Mouse (Mus musculus): ENCODE data around the gene Tcerg1l. TPM values are rescaled to one million over a fixed set of nuclear protein-coding genes. Genes with fewer than 3 reads are reported as not detected.

Gene Tcerg1l
- total and polyA plus RNA-seq, 3 experiments = 0.13 to 0.81 (median 0.40) TPM

DNA sequence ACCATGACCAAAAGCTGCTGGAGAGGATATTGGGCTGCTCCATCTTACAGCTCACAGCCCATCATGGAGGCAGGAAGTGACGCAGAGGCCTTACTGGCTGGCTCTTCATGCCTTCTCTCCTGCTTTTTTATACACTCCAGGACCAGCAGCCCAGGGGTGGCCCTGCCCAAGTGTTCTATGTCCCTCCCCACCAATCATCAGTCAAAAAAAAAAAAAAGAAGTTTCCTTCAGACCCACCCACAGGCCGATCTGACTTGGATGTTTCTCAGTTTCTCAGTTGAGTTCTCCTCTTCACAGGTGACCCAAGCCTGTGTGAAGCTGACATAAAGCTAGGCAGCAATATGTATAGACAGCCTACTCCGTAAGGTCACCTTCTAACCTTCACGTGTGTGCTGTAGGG, 19.0 kb downstream of the Tcerg1l start:
- in situ Hi-C loops (cut with MboI; ENCODE audit: low pct_ligation_motif_present, low pct_unique_long_range_greater_than_20kb, low sequenced_read_pairs) (no loop called here), dilution Hi-C loops (cut with MboI; ENCODE audit: extremely low pct_ligation_motif_present, extremely low pct_unique_long_range_greater_than_20kb, low sequenced_read_pairs) (no loop called here)
- TF ChIP-seq SIN3A (IDR thresholded peaks at IDR 0.05; ENCODE audit: low read length) (peak; percentile 50; the same call in 1 of the 2 replicates), MYC (IDR thresholded peaks at IDR 0.05; ENCODE audit: low read depth, low read length) (no peak), USF2 (conservative IDR thresholded peaks at IDR 0.05; ENCODE audit: low read depth, low read length) (no peak), KAT2A (IDR thresholded peaks at IDR 0.05; ENCODE audit: insufficient replicate concordance, low read length) (no peak), UBTF (IDR thresholded peaks at IDR 0.05; ENCODE audit: low read depth, low read length) (no peak), MAX (IDR thresholded peaks at IDR 0.05; ENCODE audit: low read length) (no peak), ELF1 (IDR thresholded peaks at IDR 0.05; ENCODE audit: low read depth, low read length) (0 out of 2 replicates have a peak, but pooled peaks have one; percentile 40), CHD2 (IDR thresholded peaks at IDR 0.05; ENCODE audit: low read length) (no peak), POLR2AphosphoS2 (IDR thresholded peaks at IDR 0.05; ENCODE audit: low read depth, low read length) (no peak), GABPA (IDR thresholded peaks at IDR 0.05; ENCODE audit: insufficient replicate concordance, low read depth, low read length) (no peak), HCFC1 (IDR thresholded peaks at IDR 0.05; ENCODE audit: low read depth, low read length) (peak; percentile 11; the same call in 1 of the 2 replicates), NELFE (IDR thresholded peaks at IDR 0.05; ENCODE audit: low read depth, low read length) (0 out of 2 replicates have a peak, but pooled peaks have one; percentile 17), ZNF384 (IDR thresholded peaks at IDR 0.05; ENCODE audit: low read depth, low read length) (peak; percentile 92), ETS1 (conservative IDR thresholded peaks at IDR 0.05; ENCODE audit: low read depth, low read length) (peak; percentile 12; the same call in 1 of the 2 replicates), POLR2A (IDR thresholded peaks at IDR 0.05; ENCODE audit: low read depth, low read length) (peak; percentile 41), USF1 (IDR thresholded peaks at IDR 0.05; ENCODE audit: low read depth, low read length) (no peak), MAFK (IDR thresholded peaks at IDR 0.05; ENCODE audit: insufficient replicate concordance, low read length) (no peak), TBP (conservative IDR thresholded peaks at IDR 0.05; ENCODE audit: low read depth, low read length) (peak; percentile 49; the same call in 1 of the 2 replicates), E2F4 (IDR thresholded peaks at IDR 0.05; ENCODE audit: insufficient replicate concordance, low read depth, low read length) (no peak), PAX5 (IDR thresholded peaks at IDR 0.05; ENCODE audit: low read length) (no peak), MXI1 (IDR thresholded peaks at IDR 0.05; ENCODE audit: low read depth, low read length) (0 out of 2 replicates have a peak, but pooled peaks have one; percentile 32), TCF12 (IDR thresholded peaks at IDR 0.05; ENCODE audit: low read depth, low read length) (peak; percentile 10; the same call in 1 of the 2 replicates), ZKSCAN1 (IDR thresholded peaks at IDR 0.05; ENCODE audit: borderline replicate concordance, low read depth, low read length) (no peak), JUN (IDR thresholded peaks at IDR 0.05; ENCODE audit: insufficient read depth, low read depth, low read length) (no peak), EP300 (IDR thresholded peaks at IDR 0.05; ENCODE audit: low read length) (peak; percentile 38), ZMIZ1 (IDR thresholded peaks at IDR 0.05; ENCODE audit: low read depth, low read length) (no peak), RAD21 (IDR thresholded peaks at IDR 0.05; ENCODE audit: low read depth, low read length) (no peak), SMC3 (IDR thresholded peaks at IDR 0.05; ENCODE audit: low read depth, low read length) (no peak), IRF4 (IDR thresholded peaks at IDR 0.05; ENCODE audit: low read depth, low read length) (peak; percentile 42; the same call in 1 of the 2 replicates), BHLHE40 (IDR thresholded peaks at IDR 0.05; ENCODE audit: low read depth, low read length) (0 out of 2 replicates have a peak, but pooled peaks have one; percentile 25)
- H3K4me3 ChIP-seq (replicated peaks in 1 of 3; ENCODE audit: low read depth in 2 of 3, low read length in 2 of 3, poor library complexity in 1 of 3) = no peak overlapping the region
- no peaks in the 10 kb centered on the region for H3K79me2 ChIP-seq (replicated peaks; ENCODE audit: control insufficient read depth, extremely low read depth, insufficient read depth, poor library complexity, severe bottlenecking)
- H3K27me3 ChIP-seq (replicated peaks) = no peaks in the 10 kb centered on the region
- H3K27ac ChIP-seq (ENCODE audit: insufficient read depth, low read depth) = peak overlapping the region; percentile 75
- no peaks in the 10 kb centered on the region for H3K9me3 ChIP-seq (replicated peaks; ENCODE audit: low read length)
- H3K36me3 ChIP-seq (replicated peaks in 1 of 2; ENCODE audit: control insufficient read depth in 1 of 2, insufficient read depth in 1 of 2, low read length in 1 of 2) = no peaks in the 10 kb centered on the region
- H3K4me2 ChIP-seq (ENCODE audit: insufficient read depth, low read depth, poor library complexity, severe bottlenecking) = no peak overlapping the region
- peaks cover 19 to 91% of the 10 kb centered on the region in 2 experiments for H3K4me1 ChIP-seq (ENCODE audit: control insufficient read depth in 1 of 2, insufficient read depth in 2 of 2)
- no peak overlapping the region for H3K9ac ChIP-seq (ENCODE audit: insufficient read depth, low read depth)
- DNase-seq (ENCODE audit: extremely low read depth) = peak; percentile 64

All from CH12.LX (cell line).